29 mouse cellular contexts compared by ENCODE assay signal in genomic region chr2:115499904-115500303, GRCm38 (mm10).
"Had no signal": no experiment of that assay in that cellular context is flagged by ENCODE, and none has a peak within 500 bp of the region (broad histone marks: within the 10 kb centered on the region; RNA-seq: fewer than 3 reads in every experiment).

No protein-coding gene starts in this region.

- DNase-seq: gastrocnemius, adult 2 months; gastrocnemius, postnatal 14 days; gastrocnemius, postnatal 36 days; heart, adult 11 months; heart, adult 2 months; heart, postnatal 14 days; heart, postnatal 36 days; kidney, adult 11 months; kidney, adult 2 months; kidney, adult 9 months; kidney, postnatal 14 days; kidney, postnatal 36 days; layer of hippocampus, adult 9-11 months; layer of hippocampus, postnatal 36 days; liver; liver, embryonic 13.5 days had no signal

- H3K4me1 ChIP-seq: heart, embryonic 13.5 days; heart, embryonic 15.5 days; hindbrain, embryonic 13.5 days; hindbrain, embryonic 15.5 days; kidney, embryonic 15.5 days; limb, embryonic 10.5 days; limb, embryonic 12.5 days; liver, embryonic 13.5 days; liver, embryonic 15.5 days had no signal

- H3K27ac ChIP-seq: gastrocnemius, adult 2 months; heart, adult 2 months; heart, embryonic 13.5 days; heart, embryonic 15.5 days; hindbrain, embryonic 13.5 days; hindbrain, embryonic 15.5 days; hindbrain, postnatal 0 days; kidney, embryonic 15.5 days; kidney, postnatal 0 days; limb, embryonic 10.5 days; limb, embryonic 12.5 days; liver, embryonic 13.5 days; liver, embryonic 15.5 days had no signal

- H3K9me3 ChIP-seq: heart, embryonic 15.5 days; hindbrain, embryonic 15.5 days; kidney, embryonic 15.5 days; liver, embryonic 13.5 days; liver, embryonic 15.5 days had no signal

- ATAC-seq: hindbrain, postnatal 0 days; intestine, embryonic 16.5 days had no signal

- H3K36me3 ChIP-seq: heart, embryonic 13.5 days; heart, embryonic 15.5 days; hindbrain, embryonic 13.5 days; hindbrain, embryonic 15.5 days; limb, embryonic 12.5 days; liver, embryonic 13.5 days; liver, embryonic 15.5 days had no signal

- H3K9ac ChIP-seq: heart, embryonic 13.5 days; heart, embryonic 15.5 days; hindbrain, embryonic 13.5 days; hindbrain, embryonic 15.5 days; kidney, embryonic 15.5 days; limb, embryonic 12.5 days; liver, embryonic 13.5 days; liver, embryonic 15.5 days had no signal

- H3K4me2 ChIP-seq: heart, embryonic 11.5 days; heart, embryonic 13.5 days; heart, embryonic 15.5 days; hindbrain, embryonic 13.5 days; hindbrain, embryonic 15.5 days; kidney, embryonic 15.5 days; limb, embryonic 12.5 days; liver, embryonic 11.5 days; liver, embryonic 13.5 days; liver, embryonic 15.5 days had no signal

- H3K4me3 ChIP-seq: gastrocnemius, adult 2 months; heart, adult 2 months; heart, embryonic 13.5 days; heart, embryonic 15.5 days; hindbrain, embryonic 13.5 days; hindbrain, embryonic 15.5 days; kidney, embryonic 15.5 days; limb, embryonic 10.5 days; limb, embryonic 12.5 days; liver, embryonic 13.5 days; liver, embryonic 15.5 days had no signal

- H3K27me3 ChIP-seq: heart, embryonic 13.5 days; heart, embryonic 15.5 days; hindbrain, embryonic 13.5 days; hindbrain, embryonic 15.5 days; kidney, embryonic 15.5 days; liver, embryonic 13.5 days; liver, embryonic 15.5 days had no signal
